Mouse (Mus musculus) midbrain, embryonic 12.5 days (tissue): ENCODE measurements around the gene Ldlrad3. TPM values are rescaled to one million over a fixed set of nuclear protein-coding genes. Genes with fewer than 3 reads are reported as not detected.

ENCODE experiments used
- ATAC-seq: fragments of 200-750 bp; cut with Nextera tagmentation; 2 replicates; pipeline ENCODE4 v1.8.0; 2017; ENCODE audit warnings: low read depth, moderate TSS enrichment, moderate library complexity; ENCODE audit not compliant: low FRiP score
- H3K27ac ChIP-seq: fragments of 300-500 bp; sonication (generic); replicated peaks from 2 replicates; pipeline ENCODE4 v1.5.1; 2016; ENCODE audit warnings: mild to moderate bottlenecking
- H3K27me3 ChIP-seq: fragments of 300-500 bp; sonication (generic); 2 replicates; pipeline ENCODE4 v1.6.1; 2016; ENCODE audit warnings: mild to moderate bottlenecking
- H3K36me3 ChIP-seq: fragments of 300-500 bp; sonication (generic); 2 replicates; pipeline ENCODE4 v1.6.1; 2016
- H3K4me1 ChIP-seq: fragments of 300-500 bp; sonication (generic); 2 replicates; pipeline ENCODE4 v1.6.1; 2016
- H3K4me2 ChIP-seq: fragments of 300-500 bp; sonication (generic); replicated peaks from 2 replicates; pipeline ENCODE4 v1.6.1; 2016; ENCODE audit warnings: mild to moderate bottlenecking, moderate library complexity
- H3K4me3 ChIP-seq: fragments of 300-500 bp; sonication (generic); 2 replicates; pipeline ENCODE4 v1.5.1; 2016; ENCODE audit warnings: mild to moderate bottlenecking
- H3K9ac ChIP-seq: fragments of 300-500 bp; sonication (generic); replicated peaks from 2 replicates; pipeline ENCODE4 v1.6.1; 2016; ENCODE audit warnings: mild to moderate bottlenecking, moderate library complexity
- H3K9me3 ChIP-seq: fragments of 300-500 bp; sonication (generic); 2 replicates; pipeline ENCODE4 v1.6.1; 2016; ENCODE audit warnings: mild to moderate bottlenecking
- WGBS: fragments of 180-500 bp; shearing (Covaris S2); methylation state at CpG from one replicate; pipeline ENCODE4 v1.1.7; 2016; 5-methylcytosine and 5-hydroxymethylcytosine counted together
- polyA plus RNA-seq: library from polyadenylated mRNA; unstranded; fragments of >200 nt; fragmentation: Nextera tagmentation; extraction: Ambion mirVana; gene quantifications from 2 replicates; pipeline ENCODE4 v1.2.1, GENCODE M21; 2016

Gene Ldlrad3
- polyA plus RNA-seq, 1 experiment from 2014 or later: 58.8 TPM

DNA sequence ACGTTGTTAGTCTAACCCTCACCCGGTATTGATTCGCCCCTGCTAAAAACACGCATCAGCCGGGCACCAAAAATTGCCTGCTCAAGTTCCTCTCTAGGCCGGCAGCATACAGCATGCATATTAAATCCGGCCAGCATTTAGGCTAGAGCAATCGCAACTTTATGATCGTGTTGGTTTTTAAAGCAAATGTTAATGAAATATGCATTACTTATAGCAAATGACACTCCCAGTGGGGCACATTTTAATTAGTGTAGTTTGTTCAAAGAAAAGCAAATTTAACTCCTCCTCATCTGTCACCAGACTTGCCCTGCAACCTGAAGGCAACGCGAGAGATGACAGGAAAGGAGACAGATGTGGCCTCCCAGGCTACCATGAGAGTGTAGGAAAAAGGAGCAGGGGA, 189.2 kb downstream of the Ldlrad3 start:
- Histone ChIP-seq H3K27me3 (no peaks in the 10 kb centered on the region), H3K9ac (no peak overlapping the region), H3K4me1 (peaks cover 40% of the 10 kb centered on the region), H3K4me3 (no peak overlapping the region), H3K9me3 (no peaks in the 10 kb centered on the region), H3K27ac (peak overlapping the region; percentile 46; the same call in 1 of the 2 replicates), H3K4me2 (no peak overlapping the region), H3K36me3 (no peaks in the 10 kb centered on the region)
- no peak for ATAC-seq
- 69% methylated on average over 11 of the region's 11 CpGs for WGBS

DNA sequence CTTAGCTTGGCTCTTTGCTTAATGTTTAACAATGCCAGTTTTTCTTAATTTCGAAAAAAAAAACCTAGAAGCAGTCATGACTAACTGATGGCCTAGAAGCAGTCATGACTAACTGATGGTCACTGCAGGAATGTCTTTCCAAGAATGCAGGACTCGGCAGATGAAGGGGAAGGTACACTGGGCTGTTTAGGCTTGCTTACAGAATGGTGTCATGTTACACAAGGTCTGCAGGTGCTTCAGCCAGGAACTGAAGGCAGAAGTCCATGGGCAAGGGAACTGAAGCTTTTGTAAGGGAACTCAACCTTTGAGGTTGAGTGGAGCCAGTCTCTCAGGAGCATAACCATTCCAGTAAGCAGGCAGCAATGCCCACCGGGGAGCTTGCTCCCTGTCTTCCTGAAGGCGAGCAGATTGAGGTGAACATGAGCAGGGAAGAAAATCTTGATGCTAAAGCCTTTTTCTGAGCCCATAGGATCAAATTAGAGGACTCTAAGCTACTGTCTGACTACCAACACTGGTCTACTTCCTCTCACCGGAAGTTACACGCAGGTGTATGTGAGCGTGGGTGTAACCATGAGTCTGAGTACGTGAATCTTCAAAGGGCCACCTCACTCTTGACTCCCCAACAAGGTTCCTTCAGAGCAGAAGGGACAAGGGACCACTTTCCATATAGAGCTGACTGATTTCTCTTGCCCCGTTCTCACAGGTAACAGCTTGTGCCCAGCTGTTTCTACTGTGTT, 193.4 kb downstream of the Ldlrad3 start:
- peaks cover 12% of the 10 kb centered on the region for H3K4me1 ChIP-seq
- H3K4me3 ChIP-seq: no peak overlapping the region
- no peak overlapping the region for H3K9ac ChIP-seq
- 88% methylated on average over 9 of the region's 9 CpGs for WGBS
- ATAC-seq: no peak
- H3K4me2 ChIP-seq: no peak overlapping the region
- H3K9me3 ChIP-seq: no peaks in the 10 kb centered on the region
- no peaks in the 10 kb centered on the region for H3K27me3 ChIP-seq
- no peaks in the 10 kb centered on the region for H3K36me3 ChIP-seq
- no peak overlapping the region for H3K27ac ChIP-seq

- WGBS: 95% methylated on average over 2 of the region's 2 CpGs
- no peak overlapping the region for H3K4me3 ChIP-seq
- H3K4me1 ChIP-seq: 0 out of 2 replicates have a peak, but pooled peaks cover 5% of the 10 kb centered on the region
These were observed 194.5 kb downstream of the Ldlrad3 start for GRCm38 (mm10) chr2:101991726-101992125.

DNA sequence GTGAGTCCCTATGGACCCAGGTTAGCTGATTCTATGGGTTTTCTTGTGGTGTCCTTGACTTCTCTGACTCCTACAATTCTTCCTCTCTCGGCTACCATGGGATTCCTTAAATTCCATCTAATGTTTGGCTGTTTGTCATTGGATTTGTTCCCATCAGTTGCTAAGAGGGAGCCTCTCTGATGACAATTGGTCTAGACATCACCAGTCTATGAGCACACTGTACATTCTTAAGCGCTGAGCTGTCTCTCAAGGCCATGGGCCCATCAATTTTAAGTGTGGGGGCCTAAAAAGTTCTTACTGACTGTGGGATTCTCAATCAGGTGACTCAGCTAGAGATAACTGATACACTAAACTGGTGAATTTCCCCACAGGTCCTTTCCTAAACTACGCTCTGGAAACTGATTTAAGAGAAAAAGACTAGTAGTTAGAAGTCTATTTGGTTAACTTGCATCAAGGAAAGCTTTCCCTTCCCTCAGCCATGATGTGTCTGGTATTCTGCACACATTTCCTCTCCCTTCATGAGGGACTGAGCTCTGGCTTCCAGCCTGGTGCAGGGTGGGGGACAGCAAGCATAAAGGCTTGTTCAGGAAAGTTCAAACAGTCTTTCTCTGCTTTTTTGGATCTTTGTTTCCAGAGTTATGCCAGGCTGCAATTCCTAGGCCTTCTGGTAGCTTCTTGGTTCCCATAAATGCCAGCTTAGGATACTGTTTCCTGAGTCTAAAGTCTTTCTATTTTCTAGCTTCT, 199.7 kb downstream of the Ldlrad3 start:
- no peak overlapping the region for H3K27ac ChIP-seq
- no peak for ATAC-seq
- H3K9ac ChIP-seq: no peak overlapping the region
- peaks cover 30% of the 10 kb centered on the region for H3K4me1 ChIP-seq
- H3K9me3 ChIP-seq: no peaks in the 10 kb centered on the region
- H3K27me3 ChIP-seq: no peaks in the 10 kb centered on the region
- no peaks in the 10 kb centered on the region for H3K36me3 ChIP-seq
- 81% methylated on average over 3 of the region's 3 CpGs for WGBS
- H3K4me3 ChIP-seq: no peak overlapping the region
- no peak overlapping the region for H3K4me2 ChIP-seq

More at GRCm38 (mm10) chr2:101991726-101992125, 194.5 kb downstream of the Ldlrad3 start:
- no peak for ATAC-seq
- Histone ChIP-seq H3K9me3 (no peaks in the 10 kb centered on the region), H3K4me2 (no peak overlapping the region), H3K27ac (no peak overlapping the region), H3K36me3 (no peaks in the 10 kb centered on the region), H3K9ac (no peak overlapping the region), H3K27me3 (no peaks in the 10 kb centered on the region)

DNA sequence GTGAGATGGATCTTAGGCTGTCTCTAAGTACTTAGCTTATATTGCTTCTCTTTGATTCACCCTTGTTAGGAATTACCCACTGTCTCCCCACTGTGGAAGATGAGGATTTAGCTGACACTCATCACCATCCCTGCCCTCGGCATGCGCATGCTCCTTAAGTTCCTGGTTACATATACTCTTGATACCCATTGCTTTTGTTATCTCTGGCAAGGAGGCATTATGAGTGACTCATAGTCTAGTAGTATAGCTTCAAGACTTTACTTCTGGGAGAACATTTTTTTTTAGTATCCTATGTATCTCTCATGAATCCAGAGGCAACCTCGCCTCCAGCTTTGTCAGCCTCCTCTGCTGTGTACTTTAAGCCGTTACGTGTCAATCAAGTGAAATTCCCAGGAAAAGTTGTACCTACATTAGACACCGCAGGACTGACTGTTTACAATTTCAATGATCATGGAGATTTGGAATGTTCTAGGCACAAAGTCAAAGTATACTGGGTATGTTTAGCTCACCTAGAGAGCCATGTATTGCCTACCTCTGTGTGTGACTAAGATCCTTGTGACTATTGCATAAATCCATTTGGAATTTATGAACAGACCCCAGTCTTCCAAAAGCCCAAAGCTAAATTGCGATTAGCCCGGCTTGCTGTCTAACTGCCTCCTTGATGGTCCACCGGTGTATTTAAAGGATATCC, 202.2 kb downstream of the Ldlrad3 start:
- Histone ChIP-seq H3K27me3 (no peaks in the 10 kb centered on the region), H3K27ac (no peak overlapping the region), H3K4me3 (no peak overlapping the region), H3K9ac (no peak overlapping the region), H3K9me3 (no peaks in the 10 kb centered on the region), H3K4me1 (peaks cover 55% of the 10 kb centered on the region), H3K4me2 (no peak overlapping the region), H3K36me3 (no peaks in the 10 kb centered on the region)
- WGBS: 72% methylated on average over 9 of the region's 9 CpGs
- no peak for ATAC-seq

DNA sequence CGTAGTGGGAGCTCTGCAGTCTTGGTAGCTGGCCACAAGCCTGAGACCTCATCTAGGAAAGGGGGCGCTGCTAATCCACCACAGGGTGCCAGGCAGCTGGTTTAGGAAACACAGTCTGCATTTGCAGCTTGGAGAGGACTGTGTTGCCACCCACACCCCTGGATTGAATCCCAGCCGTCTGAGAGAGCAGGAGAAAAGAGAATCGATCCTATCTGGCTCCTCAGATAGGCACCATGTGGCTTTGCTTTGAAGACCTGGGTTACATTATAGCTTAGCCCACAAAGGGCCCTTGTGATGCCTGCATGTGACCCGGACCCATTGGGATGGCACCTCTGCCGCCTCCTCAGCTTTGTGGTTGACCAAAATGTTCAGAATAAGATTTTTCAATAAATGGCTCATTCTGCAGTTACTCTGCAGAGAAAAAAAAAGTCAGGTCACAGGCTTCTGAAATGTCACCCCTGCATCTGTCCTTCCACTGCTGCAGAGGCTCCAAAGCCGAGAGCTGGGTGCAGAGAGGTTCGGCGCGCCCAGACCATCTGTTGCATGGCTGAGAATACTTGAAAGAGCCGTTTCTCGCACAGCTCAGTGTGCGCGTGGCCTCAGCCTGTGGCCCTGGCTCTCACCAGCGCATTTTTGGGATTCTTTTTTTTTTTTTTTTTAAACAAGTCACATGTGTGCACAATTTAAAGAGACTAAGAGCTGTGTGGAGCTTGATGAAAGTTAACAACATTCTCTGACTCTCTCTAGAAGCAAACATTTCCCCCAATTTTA, 202.9 kb downstream of the Ldlrad3 start:
- Histone ChIP-seq H3K27me3 (no peaks in the 10 kb centered on the region), H3K4me2 (no peak overlapping the region), H3K9ac (no peak overlapping the region), H3K36me3 (no peaks in the 10 kb centered on the region), H3K4me3 (no peak overlapping the region), H3K27ac (peak overlapping the region; percentile 60), H3K4me1 (peaks cover 61% of the 10 kb centered on the region), H3K9me3 (no peaks in the 10 kb centered on the region)
- no peak for ATAC-seq
- WGBS: 23% methylated on average over 15 of the region's 15 CpGs

DNA sequence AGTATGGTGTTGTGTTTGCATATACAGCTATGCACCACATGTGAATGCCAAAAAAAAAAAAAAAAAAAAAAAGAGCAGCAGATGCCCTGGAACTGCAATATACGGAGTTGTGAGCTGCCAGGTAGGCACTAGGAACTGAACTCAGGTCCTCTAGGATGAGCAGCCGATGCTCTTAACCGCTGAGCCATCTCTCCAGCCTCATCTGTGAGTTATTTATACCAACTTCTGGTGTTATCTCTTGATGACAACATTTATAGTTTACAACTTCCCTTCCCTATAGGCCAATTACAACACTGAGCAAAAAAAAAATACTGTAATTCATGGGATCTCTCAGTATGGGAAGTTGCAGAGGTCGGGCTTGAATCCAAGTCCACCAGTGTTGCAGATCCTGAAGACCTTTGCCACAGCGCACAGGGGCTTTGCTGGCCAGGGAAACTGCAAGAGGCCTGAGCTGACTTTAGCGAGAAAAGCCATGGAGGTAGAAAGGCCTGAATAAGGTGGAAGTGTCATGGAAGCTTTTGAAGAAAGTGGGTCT, 204.2 kb downstream of the Ldlrad3 start:
- Histone ChIP-seq H3K4me3 (no peak overlapping the region), H3K27ac (no peak overlapping the region), H3K36me3 (no peaks in the 10 kb centered on the region), H3K4me1 (peaks cover 72% of the 10 kb centered on the region), H3K27me3 (no peaks in the 10 kb centered on the region), H3K9ac (no peak overlapping the region), H3K9me3 (no peaks in the 10 kb centered on the region), H3K4me2 (no peak overlapping the region)
- no peak for ATAC-seq
- 91% methylated on average over 6 of the region's 6 CpGs for WGBS

DNA sequence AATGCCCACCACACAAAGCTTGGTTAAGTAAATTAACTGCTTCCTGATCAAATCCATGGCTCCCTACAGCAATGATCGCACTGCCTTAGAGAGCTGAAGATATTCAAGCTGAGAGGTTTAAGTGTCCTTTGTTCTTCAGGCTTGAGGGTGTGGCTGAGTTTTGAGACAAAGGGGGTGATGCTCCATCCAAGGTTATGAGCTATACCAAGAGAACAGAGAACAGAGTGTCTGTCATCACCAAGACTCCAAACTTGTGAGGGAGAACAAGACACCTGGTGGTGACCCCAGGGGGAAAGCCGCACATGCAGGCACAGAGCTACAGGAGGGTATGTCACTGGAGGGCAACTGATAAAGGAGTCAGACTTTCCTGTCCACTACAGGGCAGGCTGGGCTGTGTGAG, 205.0 kb downstream of the Ldlrad3 start:
- Histone ChIP-seq H3K9ac (no peak overlapping the region), H3K4me1 (peaks cover 81% of the 10 kb centered on the region), H3K27me3 (no peaks in the 10 kb centered on the region), H3K9me3 (no peaks in the 10 kb centered on the region), H3K4me2 (no peak overlapping the region), H3K27ac (peak overlapping the region; percentile 94), H3K4me3 (no peak overlapping the region), H3K36me3 (no peaks in the 10 kb centered on the region)
- 38% methylated on average over 2 of the region's 2 CpGs for WGBS
- ATAC-seq: no peak

GRCm38 (mm10) chr2:101980456-101980947, 205.7 kb downstream of the Ldlrad3 start:
- H3K4me3 ChIP-seq: no peak overlapping the region
- no peaks in the 10 kb centered on the region for H3K36me3 ChIP-seq
- no peak overlapping the region; the same call in 1 of the 2 replicates for H3K4me2 ChIP-seq
- H3K27ac ChIP-seq: peak overlapping the region; percentile 94
- no peak overlapping the region for H3K9ac ChIP-seq
- peaks cover 84% of the 10 kb centered on the region for H3K4me1 ChIP-seq
- H3K27me3 ChIP-seq: no peaks in the 10 kb centered on the region
- WGBS: 13% methylated on average over 8 of the region's 8 CpGs
- H3K9me3 ChIP-seq: no peaks in the 10 kb centered on the region
- ATAC-seq: no peak

DNA sequence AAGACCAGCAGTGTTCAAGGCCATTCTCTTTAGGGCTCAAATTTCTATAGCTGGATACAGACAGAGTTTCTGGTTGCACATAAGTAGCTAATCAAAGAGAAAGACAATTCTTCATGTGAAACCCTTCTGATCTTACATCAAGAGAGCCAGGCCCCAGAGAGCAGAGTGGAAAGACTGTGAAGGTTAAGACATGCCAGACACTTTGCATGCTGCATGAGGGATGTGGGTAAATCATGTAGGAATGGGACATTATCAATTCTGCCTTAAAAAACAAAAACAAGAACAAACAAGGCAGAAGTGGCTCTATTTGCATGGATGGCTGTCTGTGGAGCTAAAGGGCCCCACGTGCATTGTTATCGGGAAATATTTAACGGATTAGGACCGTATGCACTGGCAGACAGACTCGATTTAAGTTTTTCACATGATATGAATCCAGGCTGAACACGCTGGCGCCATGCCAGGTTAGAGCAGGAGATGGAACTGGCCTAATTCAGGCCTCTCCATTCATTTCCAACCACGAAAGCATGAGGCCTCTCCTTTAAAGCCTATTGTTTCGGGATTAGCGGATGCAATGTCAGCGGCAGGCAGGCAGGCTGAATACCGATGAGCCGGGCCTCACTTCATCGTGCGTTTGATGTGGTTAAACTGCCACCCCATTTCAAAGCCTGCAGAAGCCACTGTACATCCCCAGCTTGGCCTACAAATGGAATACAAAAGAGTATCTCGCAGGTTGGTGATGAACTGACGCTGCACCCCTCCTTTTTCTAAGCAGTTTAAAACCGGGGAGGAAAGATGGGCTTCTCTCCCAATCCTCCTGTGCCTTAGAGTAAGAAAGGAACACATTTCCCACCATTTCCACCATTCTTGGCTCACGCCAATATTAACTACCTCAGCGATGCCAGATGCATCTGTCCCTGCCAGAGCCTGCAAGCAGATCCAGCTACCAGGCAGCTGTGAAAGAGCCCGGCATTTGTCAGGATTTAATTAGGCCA, 207.4 kb downstream of the Ldlrad3 start:
- ATAC-seq: peak; percentile 89
- H3K4me3 ChIP-seq: no peak overlapping the region
- H3K9me3 ChIP-seq: no peaks in the 10 kb centered on the region
- H3K36me3 ChIP-seq: no peaks in the 10 kb centered on the region
- peak overlapping the region; percentile 29 for H3K4me2 ChIP-seq
- peak overlapping the region; percentile 16; the same call in 1 of the 2 replicates for H3K9ac ChIP-seq
- no peaks in the 10 kb centered on the region for H3K27me3 ChIP-seq
- WGBS: 2% methylated on average over 21 of the region's 21 CpGs
- peak overlapping the region; percentile 94 for H3K27ac ChIP-seq
- peaks cover 78% of the 10 kb centered on the region for H3K4me1 ChIP-seq
